Mouse (Mus musculus) midbrain, postnatal 0 days (tissue): ENCODE results near the gene Tmem189. TPM values are rescaled to one million over a fixed set of nuclear protein-coding genes. Genes with fewer than 3 reads are reported as not detected.

Experiments used
- ATAC-seq: fragments of 200-750 bp; cut with Nextera tagmentation; 2 replicates; pipeline ENCODE4 v1.8.0; 2017; ENCODE audit warnings: moderate number of reproducible peaks, mild to moderate bottlenecking, moderate TSS enrichment, moderate library complexity; ENCODE audit not compliant: low FRiP score
- DNase-seq: peaks from one replicate; pipeline ENCODE4 v3.0.0-alpha.2; 2015; ENCODE audit warnings: low spot score
- H3K27ac ChIP-seq: fragments of 300-500 bp; sonication (generic); 2 replicates; pipeline ENCODE4 v1.5.1; 2014; ENCODE audit warnings: low read depth, mild to moderate bottlenecking, low read length, mixed read lengths
- H3K27me3 ChIP-seq: fragments of 300-500 bp; sonication (generic); 2 replicates; pipeline ENCODE4 v1.6.1; 2014; ENCODE audit warnings: low read length, control low read depth, mixed read lengths; ENCODE audit not compliant: insufficient read depth
- H3K36me3 ChIP-seq: fragments of 300-500 bp; sonication (generic); 2 replicates; pipeline ENCODE4 v1.6.1; 2014; ENCODE audit warnings: low read length, control low read depth, mixed read lengths; ENCODE audit not compliant: insufficient read depth
- H3K4me1 ChIP-seq: fragments of 300-500 bp; sonication (generic); 2 replicates; pipeline ENCODE4 v1.6.1; 2014; ENCODE audit warnings: mild to moderate bottlenecking, control low read depth, antibody characterized with exemption, low read length, mixed read lengths; ENCODE audit not compliant: insufficient read depth
- H3K4me2 ChIP-seq: fragments of 300-500 bp; sonication (generic); 2 replicates; pipeline ENCODE4 v1.6.1; 2014; ENCODE audit warnings: low read depth, mild to moderate bottlenecking, low read length, mixed read lengths; ENCODE audit not compliant: poor library complexity, severe bottlenecking
- H3K4me3 ChIP-seq: fragments of 300-500 bp; sonication (generic); 2 replicates; pipeline ENCODE4 v1.5.1; 2014; ENCODE audit warnings: low read depth, mild to moderate bottlenecking, low read length, moderate library complexity
- H3K9ac ChIP-seq: fragments of 300-500 bp; sonication (generic); replicated peaks from 2 replicates; pipeline ENCODE4 v1.6.1; 2014; ENCODE audit warnings: mild to moderate bottlenecking, low read length, moderate library complexity, mixed read lengths; ENCODE audit not compliant: poor library complexity, severe bottlenecking
- H3K9me3 ChIP-seq: fragments of 300-500 bp; sonication (generic); 2 replicates; pipeline ENCODE4 v1.6.1; 2016; ENCODE audit warnings: low read length, control low read depth
- CTCF ChIP-seq: IDR thresholded peaks from 2 replicates; pipeline ENCODE4 v1.5.1; 2016; ENCODE audit warnings: antibody characterized with exemption, mild to moderate bottlenecking
- WGBS: fragments of 180-500 bp; shearing (Covaris S2); extraction: QIAGEN DNeasy Blood & Tissue Kit; methylation state at CpG from one replicate; pipeline ENCODE4 v1.1.7; 2014; 5-methylcytosine and 5-hydroxymethylcytosine counted together
- polyA plus RNA-seq: library from polyadenylated mRNA; unstranded; fragments of >200 nt; fragmentation: Nextera tagmentation; extraction: Ambion mirVana; gene quantifications from 2 replicates; pipeline ENCODE4 v1.2.1, GENCODE M21; 2015
- total RNA-seq: library from RNA; depleted of rRNA; stranded (reverse); fragments of >200 nt; gene quantifications from 2 replicates; pipeline ENCODE4 v1.2.3, GENCODE M21; 2014

The Tmem189 gene
- total and polyA plus RNA-seq, 2 experiments from 2014 or later = 33.5 to 65.9 TPM

GRCm38 (mm10) chr2:167715008-167715407 lies 25.4 kb upstream of the Tmem189 start:
- no peak for TF ChIP-seq CTCF
- Histone ChIP-seq H3K4me2 (no peak overlapping the region), H3K9me3 (no peaks in the 10 kb centered on the region), H3K4me3 (no peak overlapping the region), H3K27ac (no peak overlapping the region), H3K27me3 (no peaks in the 10 kb centered on the region), H3K4me1 (no peaks in the 10 kb centered on the region), H3K9ac (no peak overlapping the region), H3K36me3 (no peaks in the 10 kb centered on the region)
- WGBS = 69% methylated on average over 6 of the region's 6 CpGs
- DNase-seq (no peak), ATAC-seq (no peak)

- H3K27ac ChIP-seq = no peak overlapping the region
- H3K36me3 ChIP-seq = no peaks in the 10 kb centered on the region
- no peak overlapping the region for H3K9ac ChIP-seq
- H3K9me3 ChIP-seq = no peaks in the 10 kb centered on the region
- no peak for DNase-seq
- no peak overlapping the region for H3K4me3 ChIP-seq
- no peaks in the 10 kb centered on the region for H3K27me3 ChIP-seq
- 89% methylated on average over 6 of the region's 6 CpGs for WGBS
- H3K4me2 ChIP-seq = no peak overlapping the region
- TF ChIP-seq CTCF = no peak
- H3K4me1 ChIP-seq = no peaks in the 10 kb centered on the region
- no peak for ATAC-seq
Measured at GRCm38 (mm10) chr2:167714298-167714697, 24.7 kb upstream of the Tmem189 start.

- Histone ChIP-seq H3K27me3 (no peaks in the 10 kb centered on the region), H3K4me1 (no peaks in the 10 kb centered on the region), H3K27ac (no peak overlapping the region), H3K9ac (no peak overlapping the region), H3K4me2 (no peak overlapping the region), H3K4me3 (no peak overlapping the region), H3K9me3 (no peaks in the 10 kb centered on the region), H3K36me3 (no peaks in the 10 kb centered on the region)
- DNase-seq (peak; percentile 27), ATAC-seq (no peak)
- TF ChIP-seq CTCF = peak; percentile 63
- 75% methylated on average over 18 of the region's 23 CpGs for WGBS
Measured at GRCm38 (mm10) chr2:167712872-167713821, 23.5 kb upstream of the Tmem189 start.

- WGBS = 52% methylated on average over 6 of the region's 6 CpGs
- Histone ChIP-seq H3K36me3 (no peaks in the 10 kb centered on the region), H3K27me3 (no peaks in the 10 kb centered on the region), H3K4me2 (no peak overlapping the region), H3K4me1 (no peaks in the 10 kb centered on the region), H3K27ac (no peak overlapping the region), H3K4me3 (no peak overlapping the region), H3K9ac (no peak overlapping the region), H3K9me3 (no peaks in the 10 kb centered on the region)
- no peak for TF ChIP-seq CTCF
- no peak for ATAC-seq
- DNase-seq = no peak
Measured at GRCm38 (mm10) chr2:167710574-167710973, 21.0 kb upstream of the Tmem189 start.

GRCm38 (mm10) chr2:167709969-167710368 lies 20.3 kb upstream of the Tmem189 start:
- no peak for TF ChIP-seq CTCF
- Histone ChIP-seq H3K9me3 (no peaks in the 10 kb centered on the region), H3K4me3 (no peak overlapping the region), H3K4me2 (no peak overlapping the region), H3K4me1 (no peaks in the 10 kb centered on the region), H3K27me3 (no peaks in the 10 kb centered on the region), H3K27ac (no peak overlapping the region), H3K36me3 (no peaks in the 10 kb centered on the region), H3K9ac (no peak overlapping the region)
- ATAC-seq (no peak), DNase-seq (no peak)
- 71% methylated on average over 6 of the region's 6 CpGs for WGBS

- no peak overlapping the region for H3K4me2 ChIP-seq
- DNase-seq (no peak), ATAC-seq (no peak)
- H3K36me3 ChIP-seq = no peaks in the 10 kb centered on the region
- no peaks in the 10 kb centered on the region for H3K27me3 ChIP-seq
- H3K4me1 ChIP-seq = no peaks in the 10 kb centered on the region
- no peak overlapping the region for H3K4me3 ChIP-seq
- H3K9ac ChIP-seq = no peak overlapping the region
- no peaks in the 10 kb centered on the region for H3K9me3 ChIP-seq
- H3K27ac ChIP-seq = no peak overlapping the region
- 67% methylated on average over 15 of the region's 15 CpGs for WGBS
- TF ChIP-seq CTCF = no peak
Measured at GRCm38 (mm10) chr2:167708373-167708772, 18.8 kb upstream of the Tmem189 start.
